Mouse (Mus musculus) lung, postnatal 14 days (tissue): ENCODE measurements around the gene Cdcp2.

Experiments used
- DNase-seq: peaks from one replicate; pipeline ENCODE4 v3.0.0; 2021

Cdcp2 gene

GRCm38 (mm10) chr4:107135663-107136062 lies 39.0 kb downstream of the Cdcp2 start:
- DNase-seq, result no peak

- DNase-seq, result no peak
These were observed 39.8 kb downstream of the Cdcp2 start for GRCm38 (mm10) chr4:107136531-107136930.

GRCm38 (mm10) chr4:107138948-107139835 lies 42.5 kb downstream of the Cdcp2 start:
- no peak for DNase-seq

- no peak for DNase-seq
These were observed 43.3 kb downstream of the Cdcp2 start for GRCm38 (mm10) chr4:107139836-107140631.

GRCm38 (mm10) chr4:107143511-107143910 lies 46.8 kb downstream of the Cdcp2 start:
- DNase-seq, result no peak

- no peak for DNase-seq
These were observed 54.3 kb downstream of the Cdcp2 start for GRCm38 (mm10) chr4:107150991-107151390.

- no peak for DNase-seq
These were observed 55.9 kb downstream of the Cdcp2 start for GRCm38 (mm10) chr4:107152571-107152970.

GRCm38 (mm10) chr4:107156983-107157401 lies 60.3 kb downstream of the Cdcp2 start:
- no peak for DNase-seq

GRCm38 (mm10) chr4:107159166-107159773 lies 62.6 kb downstream of the Cdcp2 start:
- DNase-seq, result no peak

GRCm38 (mm10) chr4:107160181-107160580 lies 63.5 kb downstream of the Cdcp2 start:
- DNase-seq, result no peak
